Mouse (Mus musculus) v-Abl transformed pro-B cells (cell line): ENCODE measurements at regions not wholly inside any gene's neighbourhood (a gene's known extent, or its start where the extent isn't known, plus 50 kb on each side); places are given as distances from the start of the nearest gene placed in this dataset.

Source experiments
- in situ Hi-C, 2 experiments: fragments of 400-800 bp; cut with MboI; formaldehyde crosslinking; loops; one replicate each; pipeline ENCODE4 v1.15.1; 2025; ENCODE audit not compliant: unreplicated experiment in 2 of 2

DNA sequence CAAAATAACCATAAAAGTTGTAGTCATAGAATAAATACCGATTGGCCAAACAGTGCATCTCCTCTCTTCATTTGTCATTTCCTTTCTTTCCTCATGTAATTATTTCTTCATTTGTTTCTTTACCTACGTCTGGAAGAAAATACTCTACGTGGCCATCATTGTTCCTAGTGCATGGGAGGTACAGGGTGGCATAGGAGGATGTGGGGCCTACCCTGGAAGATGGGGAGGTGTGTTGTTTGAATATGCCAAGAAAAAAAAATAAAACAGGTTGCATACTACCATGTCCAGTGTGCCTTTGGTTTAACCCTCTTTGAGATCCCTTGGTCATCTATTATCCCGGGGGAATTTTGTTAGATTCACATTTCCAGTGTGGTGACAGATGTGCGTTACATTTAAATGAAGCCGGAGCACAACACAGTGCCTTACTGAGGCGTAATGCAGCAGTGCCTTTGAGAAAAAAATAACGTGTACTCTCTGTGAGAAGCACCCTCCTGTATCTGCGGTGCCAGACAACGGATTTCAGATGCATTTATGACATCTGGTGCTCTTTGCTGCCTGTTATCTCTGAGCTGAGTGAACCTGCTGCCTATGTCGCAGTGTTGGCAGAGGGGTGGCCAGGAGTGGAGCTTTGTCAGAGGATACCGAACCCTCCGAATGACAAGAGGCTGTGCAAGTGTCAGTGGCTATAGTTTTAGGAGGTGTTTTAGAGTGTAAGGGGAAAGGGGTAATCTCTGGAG lies 169.4 kb upstream of the Dmrta1 start:
- in situ Hi-C loops: loop anchor here (25.0 kb wide), 4 partner anchors 123 to 798 kb away; partner anchors contain the start of genes Cdkn2a (in 1 of the 2), Cdkn2b (in 1 of the 2), Gm26566 (in 1 of the 2) and Klhl9 (in 1 of the 2)

DNA sequence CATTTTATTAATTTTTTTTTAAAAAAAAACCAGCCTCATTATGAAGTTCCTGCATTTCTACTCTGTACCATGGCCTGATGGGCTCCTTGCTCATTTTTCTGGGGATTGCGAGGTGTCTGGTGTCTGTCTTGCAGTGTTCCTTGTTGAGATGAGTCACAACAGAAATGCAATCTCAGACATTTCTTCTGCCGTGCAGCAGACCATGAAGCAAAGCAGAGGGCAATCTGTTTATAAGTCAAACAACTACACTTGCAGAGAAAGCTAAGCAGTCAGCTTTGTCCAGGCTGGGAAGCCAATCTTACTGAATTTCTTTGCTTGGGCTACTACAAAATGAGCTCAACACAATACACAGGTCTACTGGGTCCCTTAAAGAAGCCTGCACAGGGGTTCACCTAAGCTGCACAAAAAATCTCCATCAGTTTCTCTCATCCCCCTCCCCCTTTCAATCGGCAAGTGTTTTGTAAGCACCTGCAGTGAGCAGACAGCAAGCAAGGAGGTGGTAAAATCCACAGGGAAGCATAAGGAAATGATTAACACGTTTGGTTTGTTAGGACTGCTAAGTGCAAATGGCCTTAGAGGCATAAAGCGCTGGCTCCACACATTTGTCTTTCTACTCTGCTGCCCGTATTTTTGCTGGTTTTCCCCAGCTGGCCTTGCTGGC lies 171.0 kb upstream of the Dmrta1 start:
- in situ Hi-C loops: loop anchor here (25.0 kb wide), 4 partner anchors 121 to 796 kb away; partner anchors contain the start of genes Cdkn2a (in 1 of the 2), Cdkn2b (in 1 of the 2), Gm26566 (in 1 of the 2) and Klhl9 (in 1 of the 2)

DNA sequence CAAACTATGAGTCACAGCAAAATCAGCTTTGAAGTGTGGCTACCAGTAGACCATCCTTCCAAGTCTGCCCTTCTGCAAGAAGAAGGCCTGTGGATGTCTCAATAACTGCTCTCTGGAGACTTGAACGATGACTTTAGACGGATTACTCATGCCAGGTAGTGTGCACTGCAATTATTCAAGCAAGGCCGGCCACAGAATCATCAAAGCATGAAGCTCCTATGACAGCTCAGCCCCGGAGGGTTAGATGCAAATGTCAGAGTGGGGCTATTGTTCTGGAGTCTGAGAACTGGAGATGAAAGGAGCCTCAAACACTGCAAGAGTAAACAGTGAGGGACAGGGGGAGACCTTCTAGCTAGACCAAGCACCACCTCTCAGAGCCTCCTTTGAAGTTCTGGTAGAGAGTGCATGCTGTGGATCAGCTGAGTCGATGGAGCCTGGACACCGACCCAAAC lies 173.8 kb upstream of the Dmrta1 start:
- in situ Hi-C loops: loop anchor here (25.0 kb wide), 4 partner anchors 118 to 793 kb away; partner anchors contain the start of genes Cdkn2a (in 1 of the 2), Cdkn2b (in 1 of the 2), Gm26566 (in 1 of the 2) and Klhl9 (in 1 of the 2)

DNA sequence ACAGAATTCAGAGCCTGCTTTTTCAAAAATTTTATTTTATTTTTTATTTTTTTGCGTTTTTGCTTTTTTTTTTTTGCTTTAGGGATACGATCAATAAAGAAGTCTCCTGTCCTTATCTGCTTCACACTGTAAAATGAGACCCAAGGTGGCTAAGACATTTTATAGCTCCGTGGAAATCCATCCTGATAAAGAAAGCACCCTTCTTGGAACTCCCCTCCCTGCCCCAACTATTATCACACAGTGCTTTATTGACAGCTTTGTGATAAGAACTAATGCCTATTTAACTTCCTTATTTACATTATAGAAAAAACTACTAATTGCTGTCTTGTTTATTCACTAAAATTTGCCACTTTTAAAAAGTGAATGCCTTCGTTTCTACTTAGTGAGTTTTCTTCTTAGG lies 179.0 kb upstream of the Dmrta1 start:
- in situ Hi-C loops: loop anchor here (5.0 to 25.0 kb wide), 5 partner anchors 103 to 788 kb away; partner anchors contain the start of genes Cdkn2a (in 1 of the 2), Cdkn2b (in 1 of the 2), Gm26566 (in 1 of the 2) and Klhl9 (in 1 of the 2)

DNA sequence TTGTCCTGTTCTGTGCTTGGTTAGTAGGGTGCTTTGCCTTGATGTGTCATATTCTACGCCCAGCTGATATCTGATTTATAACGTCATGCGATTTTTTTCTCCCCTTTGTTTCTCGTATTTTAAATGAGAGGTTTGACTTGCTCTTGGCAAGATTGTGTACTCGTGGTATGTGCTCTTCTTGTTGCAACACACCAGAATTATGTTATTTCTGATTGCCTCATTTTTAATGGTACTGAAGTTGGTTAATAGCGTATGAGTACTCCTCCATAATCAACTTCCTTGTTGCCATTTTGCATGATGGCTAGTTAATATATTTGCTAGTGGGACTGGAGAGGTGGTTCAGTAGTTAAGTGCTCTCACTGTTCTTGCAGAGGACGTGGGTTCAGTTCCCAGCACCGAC lies 180.1 kb upstream of the Cdkn2b start:
- in situ Hi-C loops: no loop called here

DNA sequence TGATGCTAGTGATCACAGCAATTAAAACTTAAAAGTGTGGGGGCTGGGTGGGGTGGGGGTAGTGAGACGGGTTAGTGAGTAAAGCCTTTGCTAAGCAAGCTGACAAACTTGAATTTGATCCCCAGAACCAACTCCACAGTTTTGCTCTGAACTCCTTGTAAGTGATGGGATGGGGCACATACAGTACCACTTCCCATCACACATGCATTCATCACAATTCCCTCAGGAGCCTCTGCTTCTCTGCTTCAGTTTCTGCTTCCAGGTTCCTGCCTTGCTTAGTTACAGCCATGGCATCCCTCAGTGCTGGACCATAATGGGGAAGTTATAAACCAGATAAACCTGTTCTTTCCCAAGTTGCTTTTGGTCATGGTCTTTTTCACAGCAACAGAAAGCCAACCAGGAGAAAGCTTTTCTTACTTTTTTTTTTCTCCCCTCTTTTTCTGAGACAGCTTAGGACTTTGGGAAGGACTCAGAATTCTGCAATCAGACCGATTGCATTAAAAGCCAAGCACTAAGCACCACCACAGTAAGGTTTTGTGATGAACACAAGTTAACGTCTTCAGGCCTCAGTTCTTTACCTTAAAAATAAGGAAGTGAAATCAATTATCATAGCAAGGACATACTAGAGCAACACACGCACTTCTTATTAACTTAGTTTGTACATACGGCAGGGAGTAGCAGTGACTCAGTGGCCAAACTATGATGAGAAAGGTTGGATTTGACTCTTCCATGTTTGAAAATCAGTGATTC lies 176.8 kb upstream of the Cdkn2b start:
- in situ Hi-C loops: no loop called here

DNA sequence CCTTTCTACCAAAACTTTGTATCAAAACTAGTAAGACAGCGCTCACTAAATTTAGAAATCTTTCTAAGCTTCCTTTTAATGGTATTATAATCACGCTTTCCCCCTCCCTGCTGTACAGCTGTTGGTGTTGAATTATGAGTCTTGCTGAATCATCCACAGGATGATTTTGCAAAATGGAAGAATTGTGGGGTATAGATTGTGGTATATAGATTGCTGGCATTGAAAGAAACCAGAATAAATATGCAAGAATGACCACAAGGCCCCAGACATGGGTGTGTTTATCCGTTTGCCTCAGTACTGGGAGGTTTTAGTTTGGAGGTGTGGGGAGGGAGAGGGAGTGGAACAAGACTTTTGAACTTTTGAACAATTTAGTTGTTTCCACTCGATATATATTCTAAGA lies 176.1 kb upstream of the Cdkn2b start:
- in situ Hi-C loops: no loop called here

DNA sequence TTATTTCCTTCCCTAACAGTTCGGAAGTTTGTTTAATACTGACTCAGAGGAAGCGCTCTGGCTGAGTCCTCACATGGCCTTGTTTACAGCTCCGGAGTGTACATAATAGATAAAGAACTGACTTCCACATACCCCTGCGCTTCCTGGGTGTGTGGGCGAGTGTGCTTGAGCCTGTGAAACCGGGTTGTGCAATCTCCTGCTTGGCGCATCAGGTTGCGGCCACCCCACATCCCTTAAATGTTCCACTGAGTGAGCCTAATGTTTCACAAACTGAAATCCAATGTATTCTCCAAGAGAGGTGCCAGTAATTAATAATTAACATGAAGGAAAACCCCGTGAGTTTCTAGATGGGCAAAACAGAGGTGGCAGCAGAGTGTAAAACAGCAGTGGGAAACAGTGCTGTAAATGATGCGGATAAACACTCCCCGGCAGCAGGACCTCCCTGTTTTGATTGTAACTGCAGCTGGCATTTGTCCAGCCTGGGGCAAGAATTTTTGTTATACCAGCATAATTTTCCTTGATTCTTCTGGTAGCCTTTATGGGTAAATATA lies 175.2 kb upstream of the Cdkn2b start:
- in situ Hi-C loops: no loop called here

DNA sequence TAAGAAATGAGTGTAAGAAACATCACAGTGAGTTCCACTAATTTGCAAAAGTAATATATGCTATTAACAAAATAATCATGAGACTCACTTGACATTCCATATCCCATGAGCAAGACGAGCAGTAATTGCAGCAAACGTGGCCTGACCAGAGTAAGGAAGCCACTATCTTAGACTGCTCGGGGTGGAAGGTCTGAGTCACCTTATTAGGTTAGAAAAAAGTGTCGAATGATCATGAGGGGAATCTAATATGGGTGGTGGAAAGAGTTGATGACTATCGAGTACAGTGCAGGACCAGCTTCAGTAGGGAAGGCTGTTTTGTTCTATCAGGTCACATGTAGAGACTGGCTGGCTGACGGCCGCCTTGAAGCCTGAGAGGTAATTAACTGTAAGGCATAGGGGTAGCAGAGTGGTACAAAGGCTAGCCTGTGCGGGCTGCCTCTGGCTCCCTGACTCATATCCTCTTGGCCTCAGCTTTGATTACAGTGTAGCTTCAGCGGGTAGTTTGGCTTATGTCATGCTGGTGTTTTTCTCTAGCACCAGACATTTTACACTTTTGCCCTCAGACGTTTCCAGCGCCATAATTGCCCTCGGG lies 167.9 kb upstream of the Cdkn2b start:
- in situ Hi-C loops: no loop called here

DNA sequence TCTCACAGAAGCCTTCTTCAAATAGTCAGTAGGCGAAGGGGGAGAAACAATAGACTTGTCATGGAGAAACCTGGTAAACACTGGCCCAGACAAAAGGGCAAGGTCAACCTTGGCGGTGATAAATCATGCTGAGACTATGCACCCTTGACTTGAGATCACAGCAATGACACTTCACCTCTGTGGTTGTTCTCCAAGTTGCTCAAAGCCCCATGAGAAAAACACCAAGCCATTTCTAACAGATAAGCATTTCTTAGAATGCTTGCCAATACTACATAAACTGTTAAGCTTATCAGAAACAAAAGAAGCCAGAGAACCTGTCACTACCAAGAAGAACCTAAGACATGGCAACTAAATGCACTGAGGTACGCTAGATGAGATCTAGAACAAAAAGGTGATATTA lies 165.0 kb upstream of the Cdkn2b start:
- in situ Hi-C loops: no loop called here

DNA sequence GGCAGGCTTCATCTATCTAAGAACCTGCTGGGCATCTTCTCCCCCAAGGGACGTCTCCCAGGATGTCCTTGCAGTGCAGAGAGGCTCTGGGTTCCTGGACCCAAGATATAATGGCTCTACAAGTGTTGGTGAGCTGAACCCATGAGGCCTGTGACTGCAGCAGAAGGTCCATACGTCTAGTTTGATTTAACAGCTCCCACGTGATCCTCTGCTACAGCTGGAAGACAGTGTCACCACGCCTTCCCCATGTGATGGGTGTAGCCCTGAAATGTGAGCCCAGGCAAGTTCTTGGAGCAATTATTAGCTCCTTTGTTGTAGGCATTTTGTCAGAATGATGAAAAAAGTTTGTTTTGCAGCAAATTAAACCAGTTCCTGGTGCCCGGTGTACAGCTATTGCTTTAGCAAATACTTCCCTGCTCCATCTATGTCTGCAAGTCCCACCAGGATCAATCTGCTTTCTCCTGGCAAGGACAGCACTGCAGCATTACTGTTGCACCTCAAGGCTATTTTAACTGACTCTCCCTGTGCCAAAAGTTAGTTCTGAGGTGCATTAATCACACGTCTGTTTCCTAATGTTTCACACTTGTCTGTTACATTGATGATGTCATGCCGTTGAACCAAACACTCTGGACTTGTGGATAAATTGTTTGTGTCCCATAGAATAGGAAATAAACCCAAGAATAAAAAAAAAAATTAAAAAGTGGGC lies 164.2 kb upstream of the Cdkn2b start:
- in situ Hi-C loops: no loop called here

DNA sequence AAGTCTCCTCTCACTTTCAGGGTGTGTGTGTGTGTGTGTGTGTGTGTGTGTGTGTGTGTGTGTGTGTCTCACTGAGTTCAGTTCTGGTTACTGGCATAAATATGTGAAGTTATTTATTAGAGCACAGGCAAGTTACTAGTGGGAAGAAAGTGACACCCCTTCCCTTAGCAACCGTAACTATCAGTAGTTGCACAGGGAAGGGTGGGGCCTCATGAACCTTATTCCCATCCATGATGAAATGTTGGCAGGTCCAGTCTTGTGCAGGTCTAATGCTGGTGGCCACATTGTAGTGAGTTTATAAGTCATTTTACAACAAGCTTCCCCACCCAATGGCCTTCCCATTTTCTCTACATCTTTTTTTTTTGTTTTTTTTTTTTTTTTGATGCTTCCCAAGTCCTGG lies 160.6 kb upstream of the Cdkn2b start:
- in situ Hi-C loops: no loop called here

DNA sequence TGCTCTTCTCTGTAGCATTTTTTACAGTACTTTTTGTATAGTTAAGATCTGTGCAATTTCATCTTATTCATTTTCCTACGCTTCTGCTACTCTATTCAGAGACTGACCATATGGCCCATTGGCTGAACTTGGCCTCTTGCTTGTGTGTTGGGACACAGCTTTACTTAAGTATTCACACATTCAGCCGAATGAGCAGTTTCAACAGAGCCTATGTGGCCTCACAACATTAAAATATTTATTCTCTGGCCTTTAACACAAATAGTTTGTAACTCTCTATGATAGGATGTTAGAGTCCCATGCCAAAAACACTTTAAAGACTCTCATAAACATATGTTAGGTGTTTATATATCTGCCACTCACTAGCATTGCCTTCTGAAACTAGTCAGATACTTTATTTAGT lies 159.9 kb upstream of the Cdkn2b start:
- in situ Hi-C loops: no loop called here

DNA sequence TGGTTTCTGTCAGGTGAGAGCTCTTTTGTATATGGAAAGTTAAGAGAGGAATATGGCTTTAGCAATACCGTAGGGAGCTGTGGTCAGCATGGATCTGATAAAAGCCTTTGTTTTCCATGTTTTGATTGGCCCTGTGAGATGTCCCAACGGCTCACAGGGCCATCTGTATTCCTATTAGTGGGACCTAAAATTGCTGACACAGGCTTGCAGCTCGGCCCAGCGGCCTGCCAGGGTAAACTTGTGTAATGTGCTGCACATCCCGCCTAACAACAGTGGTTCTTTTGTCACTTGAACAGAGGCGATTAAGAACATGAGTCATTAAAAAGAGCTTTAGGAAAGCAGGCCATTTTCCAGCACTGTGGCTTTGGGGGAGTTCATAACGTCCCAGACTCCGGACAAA lies 159.0 kb upstream of the Cdkn2b start:
- in situ Hi-C loops: no loop called here

DNA sequence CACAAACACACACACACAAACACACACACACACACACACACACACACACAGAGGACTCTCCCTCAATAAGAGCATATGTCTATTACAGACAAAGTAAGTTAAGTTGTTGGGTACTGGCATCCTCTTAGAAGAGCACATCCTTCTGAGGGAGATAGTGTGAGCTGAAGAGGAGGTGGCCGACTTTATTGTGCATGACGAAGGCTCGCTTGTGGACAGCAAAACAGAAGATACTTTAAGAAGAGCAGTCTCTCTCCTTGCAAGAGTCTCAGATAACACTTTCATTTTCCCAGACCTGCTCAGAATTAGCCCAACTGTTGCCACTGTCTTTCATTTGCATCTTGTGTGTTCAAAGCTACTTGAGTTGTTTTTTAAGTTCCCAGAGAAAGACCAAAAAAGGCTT lies 158.6 kb upstream of the Cdkn2b start:
- in situ Hi-C loops: no loop called here

DNA sequence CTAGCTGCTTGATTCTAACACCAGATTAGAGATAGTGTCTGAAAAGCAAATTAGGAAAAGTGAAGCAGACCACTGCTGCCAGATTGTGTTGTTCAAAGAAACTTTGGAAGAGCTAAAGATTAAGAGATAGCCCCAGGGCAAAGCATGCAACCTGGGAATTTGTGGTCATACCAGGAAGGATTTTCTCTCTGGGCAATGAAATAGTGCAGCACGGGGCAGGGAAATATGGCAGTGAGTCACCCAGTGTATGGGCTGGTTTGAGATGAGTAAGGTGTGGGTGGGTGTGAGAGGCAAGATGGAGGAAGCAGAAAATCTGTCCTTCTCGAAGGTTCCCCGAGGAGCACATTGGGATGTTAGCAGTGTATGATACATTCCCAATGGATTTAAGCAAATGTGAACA lies 155.9 kb upstream of the Cdkn2b start:
- in situ Hi-C loops: no loop called here

DNA sequence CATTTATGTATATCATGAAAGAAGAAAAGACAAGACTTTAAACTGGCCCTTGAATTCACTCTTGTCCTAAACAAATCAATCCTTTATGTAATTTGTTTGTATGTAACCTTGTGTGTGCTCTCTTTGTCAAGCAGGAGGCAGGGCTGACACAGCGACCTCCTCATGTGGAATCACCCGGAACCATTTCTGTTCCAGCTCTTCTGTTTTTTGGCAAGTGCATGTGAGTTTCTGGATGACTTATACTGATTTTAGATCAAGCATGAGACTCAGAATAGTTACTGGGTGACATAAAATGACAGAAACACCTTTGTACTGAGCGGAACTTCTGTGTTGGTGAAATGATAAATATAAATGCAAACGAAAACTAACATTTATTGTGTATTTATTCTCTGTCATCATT lies 152.3 kb upstream of the Cdkn2b start:
- in situ Hi-C loops: no loop called here

DNA sequence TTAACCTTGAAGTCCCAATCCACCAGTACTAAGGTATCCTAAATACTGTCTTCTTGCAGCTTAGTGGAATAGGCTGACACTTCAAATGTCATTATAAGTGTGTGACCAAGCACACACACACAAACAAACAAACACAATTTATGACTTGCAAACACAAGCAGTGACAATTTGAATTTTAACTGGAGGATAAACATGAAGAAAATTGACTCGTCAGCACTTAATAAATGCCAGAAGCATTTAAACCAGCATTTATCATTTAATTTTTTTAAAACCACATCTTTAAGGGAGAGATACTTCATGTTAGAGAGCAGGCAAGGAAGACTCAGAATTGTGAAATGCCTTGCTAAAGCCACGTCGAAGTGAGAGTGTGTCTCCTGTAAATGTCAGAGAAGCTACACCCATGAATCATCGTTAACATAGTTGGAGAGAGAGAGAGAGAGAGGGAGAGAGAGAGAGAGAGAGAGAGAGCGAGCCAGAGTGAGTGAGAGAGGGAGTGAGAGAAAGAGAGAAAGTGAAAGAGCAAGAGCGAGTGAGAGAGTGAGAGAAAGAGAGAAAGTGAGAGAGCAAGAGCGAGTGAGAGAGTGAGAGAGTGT lies 149.4 kb upstream of the Cdkn2b start:
- in situ Hi-C loops: no loop called here

DNA sequence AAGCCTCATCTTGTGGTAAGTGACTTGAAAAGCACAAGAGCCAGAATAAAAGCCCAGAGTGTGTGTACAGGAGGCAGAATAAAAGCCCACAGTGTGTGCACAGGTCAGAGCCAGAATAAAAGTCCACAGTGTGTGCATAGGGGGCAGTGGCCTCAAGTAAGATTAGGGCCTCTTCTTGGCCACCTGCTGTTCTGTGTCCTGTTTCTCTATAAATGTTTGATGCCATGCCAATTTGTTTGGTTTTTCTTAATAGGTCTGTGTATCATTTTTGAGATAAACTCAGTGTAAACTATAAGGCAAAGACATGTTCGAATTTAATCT lies 148.5 kb upstream of the Cdkn2b start:
- in situ Hi-C loops: no loop called here
